Mouse (Mus musculus) kidney, embryonic 16.5 days (tissue): ENCODE results near the gene Gins1. TPM values are rescaled to one million over a fixed set of nuclear protein-coding genes. Genes with fewer than 3 reads are reported as not detected.

Experiments
- ATAC-seq: fragments of 200-750 bp; cut with Nextera tagmentation; 2 replicates; pipeline ENCODE4 v1.8.0; 2017; ENCODE audit warnings: moderate TSS enrichment; ENCODE audit not compliant: low FRiP score, low TSS enrichment
- H3K27ac ChIP-seq: fragments of 300-500 bp; sonication (generic); 2 replicates; pipeline ENCODE4 v1.5.1; 2014; ENCODE audit warnings: low read length
- H3K27me3 ChIP-seq: fragments of 300-500 bp; sonication (generic); 2 replicates; pipeline ENCODE4 v1.6.1; 2014; ENCODE audit warnings: low read length, control low read depth, mixed read lengths; ENCODE audit not compliant: insufficient read depth
- H3K36me3 ChIP-seq: fragments of 300-500 bp; sonication (generic); 2 replicates; pipeline ENCODE4 v1.6.1; 2014; ENCODE audit warnings: low read length, control low read depth, mixed read lengths; ENCODE audit not compliant: insufficient read depth
- H3K4me1 ChIP-seq: fragments of 300-500 bp; sonication (generic); 2 replicates; pipeline ENCODE4 v1.6.1; 2014; ENCODE audit warnings: low read length, control low read depth, mixed read lengths; ENCODE audit not compliant: insufficient read depth
- H3K4me2 ChIP-seq: fragments of 300-500 bp; sonication (generic); replicated peaks from 2 replicates; pipeline ENCODE4 v1.6.1; 2014; ENCODE audit warnings: low read depth, low read length
- H3K4me3 ChIP-seq: fragments of 300-500 bp; sonication (generic); 2 replicates; pipeline ENCODE4 v1.5.1; 2014; ENCODE audit warnings: mild to moderate bottlenecking, low read length
- H3K9ac ChIP-seq: fragments of 300-500 bp; sonication (generic); replicated peaks from 2 replicates; pipeline ENCODE4 v1.6.1; 2014; ENCODE audit warnings: low read length
- H3K9me3 ChIP-seq: fragments of 300-500 bp; sonication (generic); 2 replicates; pipeline ENCODE4 v1.6.1; 2016; ENCODE audit warnings: low read length, control low read depth
- WGBS: fragments of 180-500 bp; shearing (Covaris S2); extraction: QIAGEN DNeasy Blood & Tissue Kit; methylation state at CpG from one replicate; pipeline ENCODE4 v1.1.7; 2014; 5-methylcytosine and 5-hydroxymethylcytosine counted together
- polyA plus RNA-seq: library from polyadenylated mRNA; unstranded; fragments of >200 nt; fragmentation: Nextera tagmentation; extraction: Ambion mirVana; gene quantifications from 2 replicates; pipeline ENCODE4 v1.2.1, GENCODE M21; 2015

Gene Gins1
- polyA plus RNA-seq, 1 experiment from 2014 or later, result 41.6 TPM

DNA sequence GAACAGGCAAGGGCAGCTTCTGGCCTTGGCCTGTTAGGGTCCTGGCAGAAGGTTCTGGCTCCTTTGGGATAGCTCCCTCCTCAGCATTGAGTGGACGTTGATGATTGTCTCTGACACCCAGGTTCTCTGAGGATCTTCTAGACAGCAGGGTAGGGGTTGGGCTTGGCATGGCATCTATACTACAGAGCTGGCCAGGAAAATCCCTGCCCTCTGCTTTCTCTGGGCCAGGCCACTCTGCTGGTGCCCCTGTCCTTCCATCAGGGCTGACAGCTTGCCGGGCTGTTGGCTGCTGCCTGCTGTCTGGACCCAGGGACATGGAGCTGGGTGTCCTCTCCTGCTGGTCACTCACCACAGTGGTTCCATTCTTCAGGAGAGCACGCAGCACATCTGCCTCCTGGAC lies 44.5 kb downstream of the Gins1 start:
- Histone ChIP-seq H3K4me3 (no peak overlapping the region), H3K9ac (no peak overlapping the region), H3K27ac (no peak overlapping the region), H3K9me3 (no peaks in the 10 kb centered on the region), H3K4me2 (no peak overlapping the region), H3K36me3 (peaks cover 26% of the 10 kb centered on the region), H3K27me3 (no peaks in the 10 kb centered on the region), H3K4me1 (no peaks in the 10 kb centered on the region)
- no peak for ATAC-seq
- WGBS, result 94% methylated on average over 3 of the region's 3 CpGs

DNA sequence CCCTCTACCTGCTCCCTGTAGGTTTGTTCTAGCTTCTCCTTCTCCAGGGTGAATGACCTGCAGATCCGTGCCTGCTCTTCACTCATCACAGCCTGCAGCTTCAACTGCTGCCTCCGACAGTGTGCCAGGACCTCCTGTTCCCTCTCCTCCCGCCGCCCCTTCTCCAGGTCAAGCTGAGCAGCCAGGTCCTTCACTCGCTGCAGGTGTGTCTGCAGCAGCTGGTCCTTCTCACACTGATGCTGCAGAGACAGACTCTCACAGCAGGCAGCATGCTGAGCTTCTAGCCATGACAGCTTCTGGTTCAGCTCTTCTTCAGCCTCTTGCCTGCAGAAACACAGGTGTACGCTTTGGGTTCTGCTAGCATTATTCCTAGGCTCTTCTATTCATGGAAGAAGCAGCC lies 44.9 kb downstream of the Gins1 start:
- H3K4me1 ChIP-seq, result no peaks in the 10 kb centered on the region
- no peak overlapping the region for H3K9ac ChIP-seq
- no peaks in the 10 kb centered on the region for H3K9me3 ChIP-seq
- H3K27me3 ChIP-seq, result no peaks in the 10 kb centered on the region
- no peak overlapping the region for H3K4me3 ChIP-seq
- H3K36me3 ChIP-seq, result peaks cover 30% of the 10 kb centered on the region
- WGBS, result 84% methylated on average over 6 of the region's 6 CpGs
- no peak overlapping the region for H3K27ac ChIP-seq
- ATAC-seq, result no peak
- no peak overlapping the region for H3K4me2 ChIP-seq

DNA sequence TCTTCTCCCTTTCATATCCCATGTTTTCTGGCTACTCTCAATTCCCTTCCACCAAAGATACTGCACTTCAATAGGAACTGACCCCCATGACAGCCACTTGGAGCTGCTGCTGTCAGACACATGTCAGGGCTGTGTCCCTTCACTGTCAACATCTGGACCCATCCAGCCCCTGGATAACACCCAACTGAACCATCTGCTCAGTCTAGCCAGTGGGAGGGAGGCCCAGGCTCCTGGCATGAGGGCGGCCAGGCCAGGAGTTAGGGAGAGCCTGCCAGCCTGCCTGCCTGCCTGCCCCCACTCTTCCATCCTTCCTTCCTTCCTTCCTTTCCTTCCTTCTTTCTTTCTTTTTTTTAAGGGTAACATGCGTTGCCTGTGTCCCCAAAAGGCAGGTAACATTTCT lies 46.0 kb downstream of the Gins1 start:
- H3K9me3 ChIP-seq, result no peaks in the 10 kb centered on the region
- H3K36me3 ChIP-seq, result peaks cover 34% of the 10 kb centered on the region
- H3K4me3 ChIP-seq, result no peak overlapping the region
- no peak for ATAC-seq
- no peak overlapping the region for H3K27ac ChIP-seq
- H3K9ac ChIP-seq, result no peak overlapping the region
- no peaks in the 10 kb centered on the region for H3K27me3 ChIP-seq
- H3K4me1 ChIP-seq, result no peaks in the 10 kb centered on the region
- 88% methylated on average over 2 of the region's 2 CpGs for WGBS
- H3K4me2 ChIP-seq, result no peak overlapping the region

DNA sequence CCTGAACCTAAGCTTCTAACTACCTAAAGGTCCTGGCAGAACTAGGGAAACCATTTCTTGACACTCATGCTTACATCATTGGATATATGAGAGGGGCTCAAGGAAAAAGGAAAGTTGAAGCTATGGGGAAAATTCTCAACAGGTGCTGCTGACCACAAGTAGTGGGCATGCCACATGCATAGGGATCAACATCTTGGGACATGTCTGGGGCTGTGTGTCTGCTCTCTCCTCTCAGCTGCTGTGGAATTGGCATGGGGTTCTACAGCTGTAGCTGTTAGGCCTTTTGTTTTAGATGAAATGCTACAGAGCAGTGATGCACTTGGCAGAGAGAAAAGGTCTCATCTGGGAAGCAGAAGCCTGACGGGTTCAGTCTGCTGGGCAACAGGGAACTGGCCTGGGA lies 50.7 kb downstream of the Gins1 start:
- H3K9ac ChIP-seq, result no peak overlapping the region
- no peak overlapping the region for H3K4me3 ChIP-seq
- H3K27me3 ChIP-seq, result no peaks in the 10 kb centered on the region
- peaks cover 38% of the 10 kb centered on the region for H3K36me3 ChIP-seq
- H3K9me3 ChIP-seq, result no peaks in the 10 kb centered on the region
- H3K4me1 ChIP-seq, result no peaks in the 10 kb centered on the region
- ATAC-seq, result no peak
- WGBS, result 38% methylated on average over 1 of the region's 1 CpGs
- H3K4me2 ChIP-seq, result no peak overlapping the region
- H3K27ac ChIP-seq, result no peak overlapping the region

DNA sequence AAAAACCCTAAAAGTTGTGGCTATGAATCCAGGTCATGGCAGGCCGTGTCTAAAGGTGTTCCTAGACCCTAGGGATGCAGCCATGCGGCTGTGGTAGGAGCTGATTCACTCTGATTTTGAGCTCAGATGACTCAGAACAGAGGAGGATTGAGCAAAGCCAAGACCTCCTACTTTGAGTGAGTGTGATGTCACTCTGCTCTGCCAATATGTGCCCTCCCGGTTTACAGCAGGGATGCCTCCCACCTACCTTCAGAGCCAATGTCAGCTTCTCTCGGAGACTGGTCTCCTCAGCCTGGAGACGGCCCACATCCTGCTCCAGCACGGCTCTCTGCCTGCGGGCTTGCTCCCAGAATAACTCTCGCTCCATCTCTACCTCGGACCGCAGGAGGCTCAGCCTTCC lies 54.3 kb downstream of the Gins1 start:
- Histone ChIP-seq H3K9me3 (no peaks in the 10 kb centered on the region), H3K4me1 (no peaks in the 10 kb centered on the region), H3K4me3 (no peak overlapping the region), H3K27me3 (no peaks in the 10 kb centered on the region), H3K27ac (no peak overlapping the region), H3K36me3 (peaks cover 26% of the 10 kb centered on the region; the same call in 1 of the 2 replicates), H3K9ac (no peak overlapping the region), H3K4me2 (no peak overlapping the region)
- ATAC-seq, result no peak
- WGBS, result 87% methylated on average over 10 of the region's 10 CpGs

DNA sequence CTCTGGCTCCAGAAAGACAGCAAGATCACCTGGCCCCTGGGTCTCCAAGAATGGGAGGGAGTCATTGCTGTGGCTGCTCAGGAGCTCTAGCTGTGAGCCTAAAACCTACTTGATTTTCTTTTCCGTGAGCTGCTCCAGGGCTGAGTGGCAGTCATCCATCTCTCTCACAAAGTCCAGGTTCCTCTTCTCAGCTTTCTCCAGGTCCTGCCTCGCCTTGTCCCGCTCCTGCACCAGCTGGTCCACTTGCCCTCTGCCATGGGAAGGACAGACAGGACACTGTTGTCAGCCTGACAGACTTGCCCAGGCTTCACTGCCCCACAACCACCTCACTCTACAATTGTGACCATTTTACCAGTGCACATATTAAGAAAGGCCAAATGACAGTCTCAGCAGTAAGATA lies 58.0 kb downstream of the Gins1 start:
- no peak overlapping the region for H3K27ac ChIP-seq
- no peak overlapping the region for H3K4me2 ChIP-seq
- H3K27me3 ChIP-seq, result no peaks in the 10 kb centered on the region
- H3K4me3 ChIP-seq, result no peak overlapping the region
- H3K9me3 ChIP-seq, result no peaks in the 10 kb centered on the region
- H3K36me3 ChIP-seq, result peaks cover 14% of the 10 kb centered on the region; the same call in 1 of the 2 replicates
- WGBS, result 93% methylated on average over 3 of the region's 3 CpGs
- ATAC-seq, result no peak
- H3K4me1 ChIP-seq, result no peaks in the 10 kb centered on the region
- no peak overlapping the region for H3K9ac ChIP-seq

DNA sequence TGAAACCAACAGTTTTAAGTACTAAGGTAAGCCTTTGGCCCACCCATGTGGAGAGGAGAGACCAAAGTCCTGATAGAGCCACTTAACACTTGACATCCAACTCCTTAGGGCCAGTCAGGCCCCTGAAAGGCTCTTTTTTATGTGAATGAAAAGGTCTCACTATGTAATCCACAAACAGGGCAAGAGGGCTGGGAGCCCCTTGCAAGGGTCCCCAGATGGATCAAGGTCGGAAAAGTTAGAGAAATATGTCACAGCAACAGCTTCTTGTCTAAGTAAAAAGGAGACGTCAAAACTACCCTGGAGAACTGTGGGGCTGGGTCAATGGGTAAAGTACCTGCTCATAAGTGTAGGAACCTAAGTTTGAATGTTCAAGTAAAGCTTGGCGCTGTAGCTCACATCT lies 59.4 kb downstream of the Gins1 start:
- H3K4me2 ChIP-seq, result no peak overlapping the region
- ATAC-seq, result no peak
- WGBS, result 87% methylated on average over 3 of the region's 3 CpGs
- no peak overlapping the region for H3K9ac ChIP-seq
- no peaks in the 10 kb centered on the region for H3K4me1 ChIP-seq
- no peak overlapping the region for H3K4me3 ChIP-seq
- H3K27me3 ChIP-seq, result no peaks in the 10 kb centered on the region
- H3K27ac ChIP-seq, result no peak overlapping the region
- H3K9me3 ChIP-seq, result no peaks in the 10 kb centered on the region
- H3K36me3 ChIP-seq, result 0 out of 2 replicates have a peak, but pooled peaks cover 2% of the 10 kb centered on the region

DNA sequence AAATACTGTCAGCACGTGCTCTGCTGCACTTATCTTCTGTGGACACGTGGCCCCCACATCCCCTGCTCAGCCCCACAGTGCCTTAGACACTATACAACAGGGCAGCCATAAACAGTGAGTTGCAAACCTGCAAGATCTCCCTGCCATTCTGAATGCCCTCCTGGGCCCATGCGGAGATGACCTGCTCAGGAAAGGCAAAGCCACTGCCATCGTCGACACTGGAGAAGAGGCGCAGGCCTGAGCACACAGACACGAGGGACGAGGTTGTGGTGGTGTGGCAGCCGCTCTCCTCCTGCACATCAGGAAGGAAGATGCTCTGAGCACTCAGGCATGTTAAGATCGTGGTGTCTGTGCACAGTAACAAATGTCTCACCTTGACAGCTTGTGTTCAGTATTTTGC lies 60.8 kb downstream of the Gins1 start:
- H3K27ac ChIP-seq, result no peak overlapping the region
- ATAC-seq, result no peak
- no peak overlapping the region for H3K4me2 ChIP-seq
- H3K4me3 ChIP-seq, result no peak overlapping the region
- no peaks in the 10 kb centered on the region for H3K4me1 ChIP-seq
- H3K36me3 ChIP-seq, result no peaks in the 10 kb centered on the region
- no peak overlapping the region for H3K9ac ChIP-seq
- WGBS, result 89% methylated on average over 10 of the region's 10 CpGs
- no peaks in the 10 kb centered on the region for H3K27me3 ChIP-seq
- no peaks in the 10 kb centered on the region for H3K9me3 ChIP-seq

DNA sequence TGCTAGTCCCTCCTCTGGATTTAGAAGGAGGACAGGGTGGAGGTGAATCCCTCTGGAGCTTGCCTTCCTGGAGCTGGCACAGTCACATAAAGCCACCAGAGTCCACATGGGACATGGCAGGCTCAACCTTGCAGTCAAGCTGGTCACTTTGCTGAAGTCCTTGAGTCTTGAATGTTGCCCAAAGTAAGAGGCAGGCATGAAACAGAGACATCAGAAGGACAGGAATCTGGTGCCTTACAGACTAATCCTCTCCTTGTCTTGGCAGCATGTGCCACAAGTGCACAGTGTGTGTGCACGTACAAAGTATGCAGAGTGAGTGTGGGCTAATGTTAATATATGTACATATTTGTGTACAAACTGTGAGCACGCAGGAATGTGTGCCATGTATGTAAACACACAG lies 62.3 kb downstream of the Gins1 start:
- ATAC-seq, result no peak
- H3K4me1 ChIP-seq, result no peaks in the 10 kb centered on the region
- no peaks in the 10 kb centered on the region for H3K27me3 ChIP-seq
- no peak overlapping the region for H3K4me3 ChIP-seq
- no peaks in the 10 kb centered on the region for H3K9me3 ChIP-seq
- H3K9ac ChIP-seq, result no peak overlapping the region
- peaks cover 3% of the 10 kb centered on the region; the same call in 1 of the 2 replicates for H3K36me3 ChIP-seq
- WGBS, result 89% methylated on average over 2 of the region's 2 CpGs
- no peak overlapping the region for H3K27ac ChIP-seq
- no peak overlapping the region for H3K4me2 ChIP-seq

DNA sequence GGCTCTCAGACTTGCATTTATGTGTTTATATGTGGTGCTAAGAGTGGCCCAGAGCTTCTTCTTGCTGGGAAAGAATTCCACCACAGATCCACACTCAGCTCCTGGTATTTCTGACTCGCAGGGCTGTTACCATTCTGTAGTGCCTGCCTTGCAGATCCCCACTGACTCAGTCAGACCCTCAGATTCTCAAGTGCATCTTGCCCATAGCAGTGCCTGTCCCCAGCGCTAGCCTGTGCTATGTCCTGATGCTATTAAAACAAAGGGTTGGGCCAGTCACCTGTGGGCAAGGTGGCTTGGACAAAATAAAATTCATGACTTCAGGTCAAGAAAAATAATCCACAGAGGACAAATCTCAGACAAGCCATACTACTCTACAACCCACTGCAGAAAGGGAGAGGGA lies 64.0 kb downstream of the Gins1 start:
- WGBS, result 94% methylated on average over 2 of the region's 2 CpGs
- peaks cover 3% of the 10 kb centered on the region; the same call in 1 of the 2 replicates for H3K36me3 ChIP-seq

DNA sequence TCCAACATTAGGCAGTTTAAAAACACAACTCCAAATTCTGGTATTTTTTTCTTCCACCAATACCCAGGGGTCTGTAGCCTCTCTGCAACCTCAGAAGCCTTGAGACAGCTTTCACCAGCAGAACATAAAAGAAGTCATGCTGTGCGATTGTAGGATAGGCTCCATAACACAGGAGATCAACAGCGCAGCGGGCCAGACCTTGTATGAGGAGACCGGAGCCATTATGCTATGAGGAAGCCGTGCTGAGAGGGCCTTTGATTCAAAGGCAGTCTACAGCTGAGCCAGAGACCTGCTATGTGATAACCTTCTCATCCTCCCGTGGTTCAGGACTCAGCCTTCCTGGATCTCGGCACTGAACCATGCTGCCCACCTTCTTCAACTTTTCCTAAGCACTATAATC lies 66.7 kb downstream of the Gins1 start:
- Histone ChIP-seq H3K9ac (no peak overlapping the region), H3K36me3 (peaks cover 8% of the 10 kb centered on the region; the same call in 1 of the 2 replicates), H3K9me3 (no peaks in the 10 kb centered on the region), H3K4me3 (no peak overlapping the region), H3K27ac (no peak overlapping the region), H3K4me2 (no peak overlapping the region), H3K27me3 (no peaks in the 10 kb centered on the region), H3K4me1 (no peaks in the 10 kb centered on the region)
- no peak for ATAC-seq
- 94% methylated on average over 7 of the region's 7 CpGs for WGBS

More for the DNA sequence above, 64.0 kb downstream of the Gins1 start:
- Histone ChIP-seq H3K9me3 (no peaks in the 10 kb centered on the region), H3K27ac (no peak overlapping the region), H3K4me1 (no peaks in the 10 kb centered on the region), H3K4me3 (no peak overlapping the region), H3K9ac (no peak overlapping the region), H3K27me3 (no peaks in the 10 kb centered on the region), H3K4me2 (no peak overlapping the region)
- ATAC-seq, result no peak
